ENCODE assay signal across 11 mouse cellular contexts in the genomic region with DNA sequence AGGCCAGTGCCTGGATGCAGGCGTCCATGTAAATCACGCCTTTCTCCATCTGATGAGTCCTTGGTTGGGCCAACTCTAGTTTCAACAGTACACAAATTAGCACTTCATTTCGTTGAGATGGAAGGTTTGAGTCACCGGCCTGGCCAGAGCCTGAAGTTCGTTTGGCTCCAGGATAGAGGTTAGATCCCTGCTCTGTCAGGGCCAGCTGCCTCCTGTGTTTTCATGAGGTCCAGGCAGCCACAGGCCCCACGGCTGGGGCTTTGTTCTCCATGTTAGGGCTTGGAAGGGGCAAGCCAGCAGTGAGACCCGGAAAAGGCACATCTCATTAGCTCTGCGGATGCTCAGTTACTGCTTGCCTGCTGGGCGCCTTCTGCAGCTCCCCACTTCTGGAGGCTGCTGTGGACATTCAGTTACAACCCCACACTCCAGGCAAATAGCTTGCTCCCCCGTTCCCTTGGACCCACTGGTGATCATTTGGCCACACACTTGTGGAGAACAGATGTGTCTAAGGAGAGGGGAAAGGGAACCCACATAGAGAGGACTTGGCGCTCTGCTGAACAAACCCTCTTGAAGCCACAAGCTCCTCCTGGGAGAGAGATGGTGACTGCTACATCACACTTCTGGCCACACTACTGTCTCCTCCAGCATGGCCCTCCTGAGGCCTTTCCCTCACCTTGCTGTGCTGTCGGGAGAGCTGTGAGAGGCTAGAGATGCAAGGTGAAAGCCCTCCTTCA.
A peak's percentile ranks its signal among the peaks of the same experiment; 100 is the strongest.
DNase-seq lines count a peak whose midpoint lies in the region; ATAC-seq lines count a peak whose summit lies in the region.
"Had no signal": no experiment of that assay in that cellular context is flagged by ENCODE, and none has a peak within 500 bp of the region (broad histone marks: within the 10 kb centered on the region; RNA-seq: fewer than 3 reads in every experiment).

No protein-coding gene starts in this region.

- peaks cover 54% of the 10 kb centered on the region for H3K4me1 ChIP-seq in heart, embryonic 12.5 days (replicated peaks)
- peaks cover 29% of the 10 kb centered on the region for H3K4me1 ChIP-seq in heart, embryonic 11.5 days (ENCODE audit: control insufficient read depth, insufficient read depth, low read length)
- H3K4me1 ChIP-seq in embryonic facial prominence, embryonic 12.5 days, result peaks cover 10% of the 10 kb centered on the region; the same call in 1 of the 2 replicates
- H3K4me1 ChIP-seq in hindbrain, embryonic 12.5 days, result peaks cover 32% of the 10 kb centered on the region
- H3K4me1 ChIP-seq in midbrain, embryonic 13.5 days (replicated peaks), result peaks cover 34% of the 10 kb centered on the region

- no peak for DNase-seq in frontal cortex, postnatal 10 days (ENCODE audit: low spot score in 2 of 2)
- no peak for DNase-seq in adrenal gland, postnatal 14 days
- DNase-seq in cerebellum, adult 18-20 months, result no peak
- DNase-seq: kidney, adult 11 months; layer of hippocampus, adult 9-11 months had no signal

- no peak overlapping the region for H3K4me3 ChIP-seq in heart, embryonic 12.5 days
- no peak overlapping the region for H3K4me3 ChIP-seq in heart, embryonic 11.5 days (ENCODE audit: low read depth, low read length)
- H3K4me3 ChIP-seq in embryonic facial prominence, embryonic 12.5 days, result no peak overlapping the region
- no peak overlapping the region for H3K4me3 ChIP-seq in hindbrain, embryonic 12.5 days
- no peak overlapping the region for H3K4me3 ChIP-seq in midbrain, embryonic 13.5 days (replicated peaks)

- WGBS in heart, embryonic 12.5 days, result 86% methylated on average over 12 of the region's 12 CpGs
- WGBS in heart, embryonic 11.5 days (ENCODE audit: insufficient replicate concordance), result 85% methylated on average over 12 of the region's 12 CpGs
- 79% methylated on average over 12 of the region's 12 CpGs for WGBS in embryonic facial prominence, embryonic 12.5 days
- 68% methylated on average over 12 of the region's 12 CpGs for WGBS in hindbrain, embryonic 12.5 days
- 66% methylated on average over 12 of the region's 12 CpGs for WGBS in midbrain, embryonic 13.5 days

- ATAC-seq in heart, embryonic 12.5 days (ENCODE audit: insufficient number of reproducible peaks, low FRiP score), result no peak
- ATAC-seq in heart, embryonic 11.5 days (replicated peaks; ENCODE audit: insufficient number of reproducible peaks, low FRiP score, low TSS enrichment), result no peak
- ATAC-seq in embryonic facial prominence, embryonic 12.5 days (ENCODE audit: insufficient number of reproducible peaks, insufficient read depth, low FRiP score, low TSS enrichment), result no peak
- ATAC-seq in hindbrain, embryonic 12.5 days (ENCODE audit: low FRiP score), result peak; percentile 45
- peak; percentile 31 for ATAC-seq in midbrain, embryonic 13.5 days
- ATAC-seq: CD4-positive, CD25-positive, alpha-beta regulatory T cell, adult 4 months had no signal

- peak overlapping the region; percentile 22; the same call in 1 of the 2 replicates for H3K9ac ChIP-seq in heart, embryonic 12.5 days
- H3K9ac ChIP-seq in heart, embryonic 11.5 days (ENCODE audit: low read depth, low read length), result no peak overlapping the region
- H3K9ac ChIP-seq in embryonic facial prominence, embryonic 12.5 days, result no peak overlapping the region
- no peak overlapping the region for H3K9ac ChIP-seq in hindbrain, embryonic 12.5 days
- H3K9ac ChIP-seq in midbrain, embryonic 13.5 days (replicated peaks), result no peak overlapping the region

- no peaks in the 10 kb centered on the region for H3K27me3 ChIP-seq in heart, embryonic 12.5 days (replicated peaks)
- no peaks in the 10 kb centered on the region for H3K27me3 ChIP-seq in heart, embryonic 11.5 days (ENCODE audit: control insufficient read depth, insufficient read depth, low read length)
- H3K27me3 ChIP-seq in embryonic facial prominence, embryonic 12.5 days, result no peaks in the 10 kb centered on the region
- no peaks in the 10 kb centered on the region for H3K27me3 ChIP-seq in hindbrain, embryonic 12.5 days
- H3K27me3 ChIP-seq in midbrain, embryonic 13.5 days, result no peaks in the 10 kb centered on the region

- no peak overlapping the region for H3K4me2 ChIP-seq in heart, embryonic 12.5 days
- H3K4me2 ChIP-seq in heart, embryonic 11.5 days, result no peak overlapping the region
- H3K4me2 ChIP-seq in embryonic facial prominence, embryonic 12.5 days (replicated peaks), result no peak overlapping the region
- H3K4me2 ChIP-seq in hindbrain, embryonic 12.5 days (replicated peaks), result no peak overlapping the region
- no peak overlapping the region for H3K4me2 ChIP-seq in midbrain, embryonic 13.5 days (replicated peaks)

- peaks cover 41% of the 10 kb centered on the region for H3K36me3 ChIP-seq in heart, embryonic 12.5 days
- H3K36me3 ChIP-seq in heart, embryonic 11.5 days (ENCODE audit: control insufficient read depth, insufficient read depth, low read length), result peaks cover 9% of the 10 kb centered on the region
- H3K36me3 ChIP-seq in embryonic facial prominence, embryonic 12.5 days, result peaks cover 5% of the 10 kb centered on the region; the same call in 1 of the 2 replicates
- no peaks in the 10 kb centered on the region for H3K36me3 ChIP-seq in hindbrain, embryonic 12.5 days
- H3K36me3 ChIP-seq in midbrain, embryonic 13.5 days, result no peaks in the 10 kb centered on the region

- H3K27ac ChIP-seq in heart, embryonic 12.5 days (ENCODE audit: poor library complexity, severe bottlenecking), result no peak overlapping the region
- no peak overlapping the region for H3K27ac ChIP-seq in heart, embryonic 11.5 days (ENCODE audit: low read depth, low read length)
- H3K27ac ChIP-seq in embryonic facial prominence, embryonic 12.5 days, result 0 out of 2 replicates have a peak overlapping the region, but pooled peaks have one; percentile 26
- peak overlapping the region; percentile 74 for H3K27ac ChIP-seq in hindbrain, embryonic 12.5 days
- peak overlapping the region; percentile 84 for H3K27ac ChIP-seq in midbrain, embryonic 13.5 days

- H3K9me3 ChIP-seq in heart, embryonic 12.5 days (replicated peaks), result peaks cover 4% of the 10 kb centered on the region; the same call in 1 of the 2 replicates
- peaks cover 3% of the 10 kb centered on the region; the same call in 1 of the 2 replicates for H3K9me3 ChIP-seq in heart, embryonic 11.5 days (replicated peaks; ENCODE audit: control insufficient read depth, low read length)
- H3K9me3 ChIP-seq in embryonic facial prominence, embryonic 12.5 days, result no peaks in the 10 kb centered on the region
- no peaks in the 10 kb centered on the region for H3K9me3 ChIP-seq in hindbrain, embryonic 12.5 days (replicated peaks)
- no peaks in the 10 kb centered on the region for H3K9me3 ChIP-seq in midbrain, embryonic 13.5 days

Comparison
In these comparisons a context has a peak if more than half of its experiments do, and no peak if none do; other contexts are left out.
1. ATAC-seq: peak in hindbrain, embryonic 12.5 days (single experiment) and midbrain, embryonic 13.5 days (single experiment); none in heart, embryonic 12.5 days (single experiment), heart, embryonic 11.5 days (single experiment) and embryonic facial prominence, embryonic 12.5 days (single experiment).
2. H3K27ac ChIP-seq: peak in embryonic facial prominence, embryonic 12.5 days (single experiment), hindbrain, embryonic 12.5 days (single experiment) and midbrain, embryonic 13.5 days (single experiment); none in heart, embryonic 12.5 days (single experiment) and heart, embryonic 11.5 days (single experiment).